Mouse (Mus musculus) adrenal gland, postnatal 0 days (tissue): Measurements from ENCODE around the gene Rnf180. TPM values are rescaled to one million over a fixed set of nuclear protein-coding genes. Genes with fewer than 3 reads are reported as not detected.

Experiments used
- polyA plus RNA-seq: library from polyadenylated mRNA; unstranded; fragments of >200 nt; fragmentation: Nextera tagmentation; extraction: Ambion mirVana; gene quantifications from 2 replicates; pipeline ENCODE4 v1.2.1, GENCODE M21; 2015

Rnf180 gene
- 2.6 and 4.2 TPM in 2 replicates for polyA plus RNA-seq

DNA sequence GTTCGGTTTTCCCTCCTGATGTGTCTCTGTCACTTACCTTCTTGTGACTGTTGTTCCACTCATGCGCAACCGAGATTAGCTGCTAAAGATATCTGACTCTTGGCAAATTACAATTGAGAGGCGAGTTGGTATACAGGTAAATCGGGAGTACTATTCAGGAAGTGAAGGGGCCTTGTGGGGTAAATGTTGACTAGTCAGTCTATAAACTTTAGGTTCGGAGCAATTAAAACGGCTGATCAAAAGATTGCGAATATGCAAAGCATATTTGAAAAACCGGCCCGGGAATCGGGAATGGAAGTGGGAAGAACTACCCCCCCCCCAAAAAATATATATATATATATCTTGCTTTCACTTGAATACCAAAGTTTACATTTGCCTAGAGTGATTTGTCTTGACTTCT lies at the start of gene Rnf180:
Rnf180 (minus strand) TSS at position 101 of the 400 bp plus-strand sequence.

DNA sequence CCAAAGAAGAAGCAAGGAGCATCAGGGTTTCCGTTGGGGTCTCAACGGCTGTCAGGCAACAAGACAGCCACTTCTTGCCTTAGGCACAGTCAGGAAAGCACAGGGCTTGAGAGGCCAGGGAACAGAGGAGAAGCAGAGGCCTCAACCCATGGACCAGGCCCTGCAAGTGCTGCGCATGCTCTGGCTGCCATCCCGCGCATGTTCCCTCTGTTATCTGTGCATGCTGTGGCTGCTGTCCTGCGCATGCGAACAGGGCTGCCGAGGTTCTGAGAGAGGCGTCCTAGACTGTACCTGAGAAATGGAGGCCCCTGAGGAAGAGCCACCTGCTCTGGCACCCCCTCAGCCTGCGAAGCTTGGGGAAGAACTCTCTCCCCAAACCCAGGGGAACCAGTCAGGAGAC lies 212.8 kb downstream of the Rnf180 start, which contains the start of gene 4933425L06Rik:
4933425L06Rik (plus strand) TSS at position 261 of the 400 bp plus-strand sequence.

Other genes starting within 250 kb of the Rnf180 start
- 1.4 and 2.0 TPM in 2 replicates for gene Rgs7bp, start 239.9 kb downstream of the Rnf180 start, polyA plus RNA-seq
- not detected in 2 replicates for gene 4933425L06Rik, start 212.7 kb downstream of the Rnf180 start, polyA plus RNA-seq
- not detected in 2 replicates for gene Htr1a, start 148.8 kb upstream of the Rnf180 start, polyA plus RNA-seq